Mouse (Mus musculus) erythroblast, embryonic 14.5 days (primary cell): ENCODE results near the gene Dgkh. TPM values are rescaled to one million over a fixed set of nuclear protein-coding genes. Genes with fewer than 3 reads are reported as not detected.

ENCODE experiments used
- H3K27me3 ChIP-seq: 2 replicates; pipeline ENCODE4 v1.6.1; 2012; ENCODE audit warnings: inconsistent platforms; ENCODE audit not compliant: control insufficient read depth
- H3K36me3 ChIP-seq: 2 replicates; pipeline ENCODE4 v1.6.1; 2012; ENCODE audit warnings: mild to moderate bottlenecking, inconsistent platforms; ENCODE audit not compliant: control insufficient read depth
- H3K4me1 ChIP-seq: 2 replicates; pipeline ENCODE4 v1.6.1; 2012; ENCODE audit warnings: inconsistent platforms; ENCODE audit not compliant: control insufficient read depth
- H3K4me3 ChIP-seq: replicated peaks from 2 replicates; pipeline ENCODE3; 2012; ENCODE audit warnings: moderate library complexity, mild to moderate bottlenecking, inconsistent platforms
- H3K9me3 ChIP-seq: 2 replicates; pipeline ENCODE4 v1.6.1; 2012; ENCODE audit warnings: low read length, inconsistent platforms, mixed read lengths; ENCODE audit not compliant: control insufficient read depth
- GATA1 ChIP-seq: IDR thresholded peaks from 2 replicates; pipeline ENCODE4 v1.6.1; 2012; ENCODE audit warnings: low read length, inconsistent platforms, mixed read lengths
- TAL1 ChIP-seq: IDR thresholded peaks from 3 replicates; pipeline ENCODE4 v1.6.1; 2012; ENCODE audit warnings: low read length, inconsistent platforms, mixed read lengths
- polyA plus RNA-seq: library from polyadenylated mRNA; stranded (reverse); fragments of >175 nt; gene quantifications from 2 replicates; pipeline ENCODE4 v1.2.3, GENCODE M21; 2012

Dgkh gene
- not detected in 2 replicates for polyA plus RNA-seq

- Histone ChIP-seq H3K27me3 (peaks cover 70% of the 10 kb centered on the region), H3K36me3 (no peaks in the 10 kb centered on the region), H3K4me3 (peak within 1 kb of the TSS; percentile 49), H3K9me3 (no peaks in the 10 kb centered on the region; the same call in 1 of the 2 replicates), H3K4me1 (peaks cover 5% of the 10 kb centered on the region)
- TF ChIP-seq GATA1: no peak
- no peak for TF ChIP-seq TAL1
These were observed at the start of gene Dgkh for GRCm38 (mm10) chr14:78732617-78733312. Gene Dgkh, minus strand, starts transcription at chr14:78732776.

DNA sequence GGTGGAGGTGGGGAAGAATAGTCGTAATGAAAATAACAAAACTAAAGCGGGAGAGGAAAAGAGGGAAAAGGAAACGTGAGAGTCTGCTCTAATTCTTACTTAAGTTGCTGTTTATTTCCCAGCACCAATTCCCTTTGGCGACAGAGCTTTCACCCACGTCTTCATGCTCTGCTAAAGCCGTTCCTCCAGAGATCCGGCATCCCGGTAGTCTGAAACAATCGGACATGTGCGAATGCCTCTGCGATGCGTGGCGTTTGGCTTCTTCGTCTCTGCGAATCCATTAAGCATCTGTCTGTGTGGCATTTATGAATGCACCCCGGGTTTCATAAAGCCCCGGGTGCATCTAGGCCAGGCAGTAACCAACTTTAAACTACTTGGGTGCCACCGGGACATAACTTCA lies 44.6 kb upstream of the Dgkh start:
- no peak overlapping the region for H3K4me3 ChIP-seq
- TF ChIP-seq TAL1: no peak
- TF ChIP-seq GATA1: no peak
- no peaks in the 10 kb centered on the region for H3K4me1 ChIP-seq
- H3K9me3 ChIP-seq: no peaks in the 10 kb centered on the region
- no peaks in the 10 kb centered on the region for H3K36me3 ChIP-seq
- no peaks in the 10 kb centered on the region for H3K27me3 ChIP-seq

DNA sequence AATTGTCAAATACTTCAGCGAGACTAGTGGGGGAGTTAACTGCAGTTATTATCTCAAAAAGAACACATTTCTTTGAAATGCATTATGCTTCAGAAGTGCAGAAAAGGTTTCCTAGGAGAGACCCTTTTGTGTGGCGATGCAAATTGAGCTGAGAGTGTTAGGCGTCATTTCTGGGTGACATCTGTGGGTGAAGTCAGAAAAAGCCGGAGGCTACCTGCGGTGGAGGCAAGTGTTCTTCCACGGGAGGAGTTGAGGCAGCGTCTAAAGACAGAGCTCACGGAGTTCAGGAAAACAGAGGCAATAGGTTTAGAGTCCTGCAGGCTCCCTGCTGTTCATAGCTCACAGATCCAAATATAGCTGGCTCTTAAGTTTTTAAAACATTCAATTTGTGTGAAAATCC lies 44.1 kb upstream of the Dgkh start:
- TF ChIP-seq TAL1 (no peak), GATA1 (no peak)
- Histone ChIP-seq H3K36me3 (no peaks in the 10 kb centered on the region), H3K27me3 (no peaks in the 10 kb centered on the region), H3K9me3 (no peaks in the 10 kb centered on the region), H3K4me1 (no peaks in the 10 kb centered on the region), H3K4me3 (no peak overlapping the region)

DNA sequence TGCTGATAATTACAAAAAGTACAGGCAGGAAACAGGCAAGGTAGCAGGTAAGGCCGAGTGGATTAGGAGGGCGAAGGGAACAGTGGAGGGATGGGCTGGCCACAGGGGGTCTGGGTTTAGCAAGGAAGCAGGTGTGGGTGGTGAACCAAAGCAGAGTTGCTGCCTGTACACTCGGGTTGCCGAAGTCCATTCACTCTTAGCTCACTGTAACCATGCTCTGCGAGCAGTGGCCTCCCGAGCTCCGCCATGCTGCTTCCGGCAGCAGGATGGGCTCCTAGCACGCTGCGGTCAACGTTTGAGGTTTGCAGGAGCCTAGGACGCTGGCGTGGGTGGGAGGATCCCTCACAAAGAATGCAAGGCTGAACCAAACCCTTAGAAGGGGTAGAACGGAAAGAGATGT lies 43.1 kb upstream of the Dgkh start:
- TF ChIP-seq GATA1 (no peak), TAL1 (no peak)
- H3K9me3 ChIP-seq: no peaks in the 10 kb centered on the region
- no peak overlapping the region for H3K4me3 ChIP-seq
- H3K36me3 ChIP-seq: no peaks in the 10 kb centered on the region
- no peaks in the 10 kb centered on the region for H3K4me1 ChIP-seq
- no peaks in the 10 kb centered on the region for H3K27me3 ChIP-seq

DNA sequence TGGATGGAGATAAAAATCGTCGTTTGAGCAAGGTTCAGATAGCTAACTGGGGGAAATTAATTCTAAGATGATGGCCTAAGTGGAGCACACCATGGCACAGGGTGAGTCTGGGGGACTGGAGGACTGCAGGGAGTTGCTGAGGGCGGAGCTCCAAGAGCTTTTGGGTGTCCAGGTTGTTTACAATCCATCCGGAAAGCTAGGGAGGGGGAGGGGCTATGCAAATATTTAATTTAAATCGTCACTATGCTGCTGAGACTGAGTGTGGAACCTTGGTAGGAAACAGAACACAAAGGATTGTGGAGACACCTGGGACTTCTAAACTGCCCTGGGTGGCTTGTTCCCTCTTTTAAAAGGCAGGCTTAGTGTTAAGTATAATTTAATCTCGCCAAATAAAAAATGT lies 42.6 kb upstream of the Dgkh start:
- no peaks in the 10 kb centered on the region for H3K36me3 ChIP-seq
- H3K4me3 ChIP-seq: no peak overlapping the region
- TF ChIP-seq TAL1: no peak
- no peak for TF ChIP-seq GATA1
- no peaks in the 10 kb centered on the region for H3K4me1 ChIP-seq
- H3K9me3 ChIP-seq: no peaks in the 10 kb centered on the region
- no peaks in the 10 kb centered on the region for H3K27me3 ChIP-seq

DNA sequence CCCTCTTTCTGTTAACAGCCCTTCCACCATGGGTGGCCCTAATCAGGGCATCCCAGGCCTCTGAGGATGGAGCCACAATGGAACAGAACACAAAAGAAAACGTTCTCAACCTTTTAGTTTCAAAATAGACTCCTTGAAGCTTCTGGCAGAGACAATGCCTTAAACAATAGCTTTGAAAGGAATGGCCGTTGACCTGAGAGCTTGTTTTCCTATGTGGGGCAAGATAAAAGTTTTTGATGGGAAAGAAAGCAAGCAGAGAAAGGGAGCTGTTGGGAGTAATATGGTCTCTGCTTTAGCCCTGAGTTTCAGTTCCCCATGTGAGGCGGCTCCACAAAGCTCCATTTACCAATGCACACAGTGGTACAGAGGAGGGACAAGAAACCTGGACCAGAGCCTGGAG lies 37.9 kb upstream of the Dgkh start:
- H3K9me3 ChIP-seq: no peaks in the 10 kb centered on the region
- no peak overlapping the region for H3K4me3 ChIP-seq
- no peaks in the 10 kb centered on the region for H3K27me3 ChIP-seq
- H3K36me3 ChIP-seq: no peaks in the 10 kb centered on the region
- TF ChIP-seq TAL1: no peak
- TF ChIP-seq GATA1: no peak
- H3K4me1 ChIP-seq: no peaks in the 10 kb centered on the region

DNA sequence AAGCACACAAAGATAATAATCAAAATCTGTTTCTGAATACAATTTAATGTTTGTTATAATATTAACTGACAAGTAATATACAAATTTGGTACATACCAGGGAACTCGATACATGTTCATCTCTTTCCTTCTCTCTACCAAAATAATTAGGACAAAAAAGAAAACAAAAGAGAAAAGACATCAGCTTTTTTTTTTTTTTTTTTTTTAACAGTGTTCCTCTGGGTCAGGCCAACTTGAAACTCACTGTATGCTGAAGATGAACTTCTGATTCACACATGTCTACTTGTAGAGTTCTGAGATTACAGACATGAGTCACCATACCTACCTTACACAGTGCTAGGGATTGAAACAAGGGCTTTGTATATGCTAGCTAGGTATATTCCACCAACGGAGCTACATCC lies 28.5 kb upstream of the Dgkh start:
- Histone ChIP-seq H3K36me3 (no peaks in the 10 kb centered on the region), H3K4me3 (no peak overlapping the region), H3K4me1 (no peaks in the 10 kb centered on the region), H3K9me3 (no peaks in the 10 kb centered on the region), H3K27me3 (no peaks in the 10 kb centered on the region)
- TF ChIP-seq GATA1: no peak
- TF ChIP-seq TAL1: no peak

DNA sequence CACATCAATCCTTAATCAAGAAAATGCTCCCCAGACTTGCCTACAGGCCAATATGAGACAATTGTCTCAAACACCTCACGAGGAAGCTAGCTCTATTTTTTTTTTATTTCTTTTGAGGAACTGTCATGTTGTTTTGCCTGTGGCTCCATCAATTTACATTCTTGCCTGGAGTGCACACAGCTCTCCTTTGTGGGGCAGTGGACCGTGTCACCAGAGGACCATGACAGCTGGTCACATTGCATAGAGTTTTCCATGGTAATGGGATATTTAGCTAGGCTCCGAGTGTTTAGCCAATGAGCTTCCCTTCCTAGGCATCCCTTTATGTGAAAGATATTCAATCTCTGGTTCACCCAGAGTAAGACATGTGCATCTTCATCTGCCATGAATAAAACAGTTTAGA lies 26.9 kb upstream of the Dgkh start:
- no peaks in the 10 kb centered on the region for H3K4me1 ChIP-seq
- no peak for TF ChIP-seq TAL1
- TF ChIP-seq GATA1: no peak
- no peaks in the 10 kb centered on the region for H3K36me3 ChIP-seq
- no peaks in the 10 kb centered on the region for H3K9me3 ChIP-seq
- no peaks in the 10 kb centered on the region for H3K27me3 ChIP-seq
- no peak overlapping the region for H3K4me3 ChIP-seq

DNA sequence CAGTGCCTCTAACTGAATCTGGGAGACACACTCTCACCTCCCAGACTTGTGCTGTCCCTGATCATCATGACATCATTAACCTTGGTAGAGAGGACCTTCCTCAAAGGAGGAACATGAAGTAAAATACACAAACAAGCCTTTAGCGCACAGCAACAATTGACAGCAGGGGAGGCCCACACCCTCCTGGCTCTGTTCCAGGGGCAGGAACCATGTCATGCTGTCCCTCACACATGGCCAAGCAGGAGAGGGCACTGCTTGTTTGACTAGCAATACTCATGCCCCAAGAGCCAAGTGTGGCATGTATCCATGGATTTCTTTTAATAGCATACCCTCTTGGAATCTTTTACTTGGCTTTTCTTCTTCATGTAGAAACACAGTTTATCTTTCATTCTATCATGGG lies 22.7 kb upstream of the Dgkh start:
- no peak overlapping the region for H3K4me3 ChIP-seq
- no peaks in the 10 kb centered on the region for H3K27me3 ChIP-seq
- H3K4me1 ChIP-seq: no peaks in the 10 kb centered on the region
- no peaks in the 10 kb centered on the region for H3K9me3 ChIP-seq
- no peaks in the 10 kb centered on the region for H3K36me3 ChIP-seq
- TF ChIP-seq GATA1 (no peak), TAL1 (no peak)

DNA sequence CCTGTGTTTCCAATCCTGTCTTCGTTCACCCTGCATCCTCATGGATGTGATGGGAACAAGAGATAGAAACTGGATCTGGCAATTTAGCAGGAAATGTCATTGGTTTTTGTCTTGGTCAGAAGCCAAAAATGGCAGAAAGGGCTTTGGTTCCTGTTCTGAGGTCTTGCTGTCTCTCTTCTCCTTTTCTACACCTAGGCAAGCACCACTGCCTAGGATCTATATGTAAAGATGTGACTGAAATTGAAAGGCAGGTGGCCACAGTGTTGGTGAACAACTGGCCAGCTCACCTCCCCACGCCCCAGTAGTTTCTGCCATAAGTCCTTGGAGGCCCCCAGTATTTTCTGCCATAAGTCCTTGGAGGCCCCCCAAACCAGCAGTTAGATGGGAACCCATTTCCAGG lies 16.1 kb upstream of the Dgkh start:
- no peaks in the 10 kb centered on the region for H3K4me1 ChIP-seq
- no peaks in the 10 kb centered on the region for H3K27me3 ChIP-seq
- TF ChIP-seq GATA1 (no peak), TAL1 (no peak)
- H3K36me3 ChIP-seq: no peaks in the 10 kb centered on the region
- H3K9me3 ChIP-seq: no peaks in the 10 kb centered on the region
- H3K4me3 ChIP-seq: no peak overlapping the region
